Mouse (Mus musculus) forebrain, embryonic 14.5 days (tissue): ENCODE measurements at regions not wholly inside any gene's neighbourhood (a gene's known extent, or its start where the extent isn't known, plus 50 kb on each side); places are given as distances from the start of the nearest gene placed in this dataset.
A peak's percentile ranks its signal among the peaks of the same experiment; 100 is the strongest.

Experiments used
- ATAC-seq: fragments of 200-750 bp; cut with Nextera tagmentation; 2 replicates; pipeline ENCODE4 v1.8.0; 2017; ENCODE audit warnings: mild to moderate bottlenecking, moderate library complexity
- DNase-seq: peaks from one replicate; pipeline ENCODE4 v3.0.0-alpha.2; 2015; ENCODE audit warnings: low spot score
- H3K27ac ChIP-seq: fragments of 300-500 bp; sonication (generic); 2 replicates; pipeline ENCODE4 v1.5.1; 2014; ENCODE audit warnings: low read depth, mild to moderate bottlenecking, control low read depth, low read length, moderate library complexity
- H3K27me3 ChIP-seq: fragments of 300-500 bp; sonication (generic); replicated peaks from 2 replicates; pipeline ENCODE4 v1.6.1; 2014; ENCODE audit warnings: low read length, control low read depth, mixed read lengths; ENCODE audit not compliant: control insufficient read depth, insufficient read depth
- H3K36me3 ChIP-seq: fragments of 300-500 bp; sonication (generic); 2 replicates; pipeline ENCODE4 v1.6.1; 2014; ENCODE audit warnings: low read length, control low read depth; ENCODE audit not compliant: control insufficient read depth, insufficient read depth
- H3K4me1 ChIP-seq: fragments of 300-500 bp; sonication (generic); 2 replicates; pipeline ENCODE4 v1.6.1; 2014; ENCODE audit warnings: antibody characterized with exemption, low read length, control low read depth; ENCODE audit not compliant: control insufficient read depth, insufficient read depth
- H3K4me2 ChIP-seq: fragments of 300-500 bp; sonication (generic); 2 replicates; pipeline ENCODE4 v1.6.1; 2014; ENCODE audit warnings: mild to moderate bottlenecking, control low read depth, low read length
- H3K4me3 ChIP-seq: fragments of 300-500 bp; sonication (generic); 2 replicates; pipeline ENCODE4 v1.5.1; 2014; ENCODE audit warnings: low read depth, low read length, control low read depth
- H3K9ac ChIP-seq: fragments of 300-500 bp; sonication (generic); 2 replicates; pipeline ENCODE4 v1.6.1; 2014; ENCODE audit warnings: mild to moderate bottlenecking, low read length, control low read depth, moderate library complexity
- H3K9me3 ChIP-seq: fragments of 300-500 bp; sonication (generic); replicated peaks from 2 replicates; pipeline ENCODE4 v1.6.1; 2016; ENCODE audit warnings: low read length, control low read depth, mixed read lengths; ENCODE audit not compliant: control insufficient read depth
- WGBS: fragments of 180-500 bp; shearing (Covaris S2); extraction: QIAGEN DNeasy Blood & Tissue Kit; methylation state at CpG from one replicate; pipeline ENCODE4 v1.1.7; 2014; 5-methylcytosine and 5-hydroxymethylcytosine counted together

DNA sequence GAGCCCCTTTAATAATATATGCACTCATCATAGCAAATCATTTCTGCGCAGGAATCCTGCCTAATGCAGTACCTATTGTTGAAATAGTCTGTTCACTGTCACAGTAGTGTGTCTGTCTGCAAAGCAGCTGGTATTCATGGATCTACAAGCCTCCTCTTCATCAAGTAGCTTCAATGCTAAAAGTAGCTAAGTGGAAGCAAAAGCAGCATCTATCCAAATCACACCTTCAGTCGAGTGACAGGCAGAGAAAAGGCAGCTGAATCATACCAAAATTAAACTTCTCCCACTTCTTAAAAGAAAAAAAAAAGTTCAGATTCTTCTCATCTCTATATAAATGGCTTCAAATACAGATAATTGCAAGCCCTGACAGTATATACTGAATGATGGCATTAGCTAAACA, 96.2 kb upstream of the Setmar start:
- WGBS, result 88% methylated on average over 2 of the region's 2 CpGs
- H3K9me3 ChIP-seq, result no peaks in the 10 kb centered on the region

GRCm38 (mm10) chr6:107998921-107999690, 65.7 kb upstream of the Setmar start:
- H3K9ac ChIP-seq, result no peak overlapping the region
- no peaks in the 10 kb centered on the region for H3K27me3 ChIP-seq
- no peak overlapping the region for H3K4me3 ChIP-seq
- H3K27ac ChIP-seq, result no peak overlapping the region
- no peak overlapping the region for H3K4me2 ChIP-seq
- H3K9me3 ChIP-seq, result no peaks in the 10 kb centered on the region
- ATAC-seq (no peak), DNase-seq (no peak)
- no peaks in the 10 kb centered on the region for H3K4me1 ChIP-seq
- WGBS, result 87% methylated on average over 8 of the region's 8 CpGs
- no peaks in the 10 kb centered on the region for H3K36me3 ChIP-seq

More for the DNA sequence above, 96.2 kb upstream of the Setmar start:
- DNase-seq, result no peak
- no peaks in the 10 kb centered on the region for H3K27me3 ChIP-seq
- H3K4me2 ChIP-seq, result no peak overlapping the region
- H3K4me3 ChIP-seq, result no peak overlapping the region
- ATAC-seq, result no peak
- no peak overlapping the region for H3K27ac ChIP-seq
- no peaks in the 10 kb centered on the region for H3K36me3 ChIP-seq
- no peak overlapping the region for H3K9ac ChIP-seq
- no peaks in the 10 kb centered on the region for H3K4me1 ChIP-seq

- H3K36me3 ChIP-seq, result no peaks in the 10 kb centered on the region
- H3K9me3 ChIP-seq, result no peaks in the 10 kb centered on the region
- DNase-seq, result no peak
- WGBS, result 95% methylated on average over 1 of the region's 1 CpGs
- no peak overlapping the region for H3K9ac ChIP-seq
- no peak overlapping the region for H3K4me2 ChIP-seq
- no peaks in the 10 kb centered on the region for H3K4me1 ChIP-seq
- H3K4me3 ChIP-seq, result no peak overlapping the region
- no peak for ATAC-seq
- no peaks in the 10 kb centered on the region for H3K27me3 ChIP-seq
- no peak overlapping the region for H3K27ac ChIP-seq
These were observed 61.6 kb upstream of the Setmar start for GRCm38 (mm10) chr6:108003231-108003630.

DNA sequence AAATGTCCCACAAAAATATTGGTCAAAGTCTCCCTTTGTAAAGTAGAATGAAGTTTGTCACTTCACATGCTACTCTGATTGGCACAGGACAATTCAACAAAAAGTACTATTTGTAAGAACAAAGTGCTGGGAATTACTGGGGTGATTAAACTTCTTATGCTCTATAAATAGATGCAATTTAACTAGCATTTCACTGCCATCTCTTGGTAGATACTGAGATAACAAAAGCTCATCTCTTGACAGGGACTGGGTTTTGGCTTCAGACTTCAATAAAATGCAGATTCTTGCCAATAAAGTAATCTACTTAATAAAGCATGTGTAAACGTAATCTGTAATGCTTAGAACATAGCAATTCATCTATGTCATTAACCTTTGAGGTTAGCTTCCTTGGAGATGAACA, 56.5 kb upstream of the Setmar start:
- Histone ChIP-seq H3K4me1 (no peaks in the 10 kb centered on the region), H3K4me3 (no peak overlapping the region), H3K27me3 (no peaks in the 10 kb centered on the region), H3K9ac (no peak overlapping the region), H3K27ac (no peak overlapping the region), H3K4me2 (no peak overlapping the region), H3K9me3 (no peaks in the 10 kb centered on the region), H3K36me3 (no peaks in the 10 kb centered on the region)
- 53% methylated on average over 1 of the region's 1 CpGs for WGBS
- ATAC-seq (no peak), DNase-seq (peak; percentile 38)
